Mouse (Mus musculus) stomach, embryonic 14.5 days (tissue): Measurements from ENCODE around the gene Skil. TPM values are rescaled to one million over a fixed set of nuclear protein-coding genes. Genes with fewer than 3 reads are reported as not detected.
A peak's percentile ranks its signal among the peaks of the same experiment; 100 is the strongest.

ENCODE experiments used
- ATAC-seq: fragments of 200-750 bp; cut with Nextera tagmentation; 2 replicates; pipeline ENCODE4 v1.8.0; 2017; ENCODE audit warnings: low read depth, moderate TSS enrichment; ENCODE audit not compliant: insufficient number of reproducible peaks, insufficient read depth, low FRiP score
- H3K27ac ChIP-seq: fragments of 300-500 bp; sonication (generic); 2 replicates; pipeline ENCODE4 v1.5.1; 2014; ENCODE audit warnings: mild to moderate bottlenecking, low read length, moderate library complexity, mixed read lengths
- H3K27me3 ChIP-seq: fragments of 300-500 bp; sonication (generic); 2 replicates; pipeline ENCODE4 v1.6.1; 2014; ENCODE audit warnings: low read length, control low read depth, mixed read lengths; ENCODE audit not compliant: control insufficient read depth, insufficient read depth
- H3K36me3 ChIP-seq: fragments of 300-500 bp; sonication (generic); 2 replicates; pipeline ENCODE4 v1.6.1; 2014; ENCODE audit warnings: mild to moderate bottlenecking, control low read depth, low read length, moderate library complexity, mixed read lengths; ENCODE audit not compliant: control insufficient read depth, insufficient read depth
- H3K4me1 ChIP-seq: fragments of 300-500 bp; sonication (generic); 2 replicates; pipeline ENCODE4 v1.6.1; 2014; ENCODE audit warnings: low read length, control low read depth, mixed read lengths; ENCODE audit not compliant: control insufficient read depth, insufficient read depth
- H3K4me2 ChIP-seq: fragments of 300-500 bp; sonication (generic); replicated peaks from 2 replicates; pipeline ENCODE4 v1.6.1; 2014; ENCODE audit warnings: low read depth, low read length, control low read depth
- H3K4me3 ChIP-seq: fragments of 300-500 bp; sonication (generic); 2 replicates; pipeline ENCODE4 v1.5.1; 2014; ENCODE audit warnings: low read depth, low read length, control low read depth
- H3K9ac ChIP-seq: fragments of 300-500 bp; sonication (generic); replicated peaks from 2 replicates; pipeline ENCODE4 v1.6.1; 2014; ENCODE audit warnings: low read depth, mild to moderate bottlenecking, control low read depth, low read length, moderate library complexity, mixed read lengths
- H3K9me3 ChIP-seq: fragments of 300-500 bp; sonication (generic); 2 replicates; pipeline ENCODE4 v1.6.1; 2016; ENCODE audit warnings: low read depth, low read length, control low read depth; ENCODE audit not compliant: control insufficient read depth
- WGBS: fragments of 180-500 bp; shearing (Covaris S2); extraction: QIAGEN DNeasy Blood & Tissue Kit; methylation state at CpG from one replicate; pipeline ENCODE4 v1.1.7; 2014; 5-methylcytosine and 5-hydroxymethylcytosine counted together
- polyA plus RNA-seq: library from polyadenylated mRNA; unstranded; fragments of >200 nt; fragmentation: Nextera tagmentation; extraction: Ambion mirVana; gene quantifications from 2 replicates; pipeline ENCODE4 v1.2.1, GENCODE M21; 2014

Gene Skil
- polyA plus RNA-seq, 1 experiment from 2014 or later, result 27.6 TPM

DNA sequence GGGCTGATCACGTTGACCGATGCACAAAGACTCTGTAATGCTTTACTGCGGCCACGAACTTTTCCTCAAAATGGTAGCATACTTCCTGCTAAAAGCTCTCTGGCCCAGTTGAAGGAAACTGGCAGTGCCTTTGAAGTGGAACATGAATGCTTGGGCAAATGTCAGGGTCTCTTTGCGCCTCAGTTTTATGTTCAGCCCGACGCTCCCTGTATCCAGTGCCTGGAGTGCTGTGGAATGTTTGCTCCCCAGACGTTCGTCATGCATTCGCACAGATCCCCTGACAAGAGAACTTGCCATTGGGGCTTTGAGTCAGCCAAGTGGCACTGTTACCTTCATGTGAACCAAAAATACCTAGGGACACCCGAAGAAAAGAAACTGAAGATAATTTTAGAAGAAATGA, 3.1 kb downstream of the Skil start:
- ATAC-seq, result no peak
- no peak overlapping the region for H3K9ac ChIP-seq
- no peaks in the 10 kb centered on the region for H3K9me3 ChIP-seq
- H3K36me3 ChIP-seq, result no peaks in the 10 kb centered on the region; the same call in 1 of the 2 replicates
- H3K4me1 ChIP-seq, result peaks cover 19% of the 10 kb centered on the region
- no peak overlapping the region for H3K4me3 ChIP-seq
- no peaks in the 10 kb centered on the region for H3K27me3 ChIP-seq
- no peak overlapping the region; the same call in 1 of the 2 replicates for H3K4me2 ChIP-seq
- no peak overlapping the region for H3K27ac ChIP-seq
- 56% methylated on average over 11 of the region's 11 CpGs for WGBS

GRCm38 (mm10) chr3:31098556-31098955, 3.7 kb downstream of the Skil start:
- 0 out of 2 replicates have a peak overlapping the region, but pooled peaks have one; percentile 18 for H3K4me2 ChIP-seq
- no peak overlapping the region for H3K4me3 ChIP-seq
- H3K9me3 ChIP-seq, result no peaks in the 10 kb centered on the region

DNA sequence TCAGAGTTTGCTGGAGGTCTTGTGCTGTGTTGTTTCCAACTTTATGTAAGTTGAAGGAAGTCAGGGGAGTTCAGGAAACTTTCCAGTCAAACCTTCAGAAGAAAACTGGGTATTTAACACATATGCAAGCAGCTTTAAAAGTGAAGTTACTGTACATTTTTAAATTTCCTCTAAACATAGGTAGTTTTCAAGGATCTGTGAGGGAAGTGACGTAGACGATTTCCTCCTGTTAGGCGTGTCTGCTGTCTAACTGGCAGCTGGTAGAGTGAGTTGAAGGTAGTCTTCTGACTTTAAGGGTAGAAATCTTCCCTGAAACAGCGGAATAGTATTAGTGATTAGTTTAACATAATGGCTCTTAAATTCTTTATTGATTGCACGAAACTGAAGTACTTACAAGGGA, 5.2 kb downstream of the Skil start:
- Histone ChIP-seq H3K27ac (no peak overlapping the region), H3K4me2 (peak overlapping the region; percentile 22; the same call in 1 of the 2 replicates), H3K4me1 (peaks cover 16% of the 10 kb centered on the region), H3K27me3 (no peaks in the 10 kb centered on the region), H3K36me3 (no peaks in the 10 kb centered on the region; the same call in 1 of the 2 replicates), H3K9ac (no peak overlapping the region), H3K9me3 (no peaks in the 10 kb centered on the region), H3K4me3 (no peak overlapping the region; the same call in 1 of the 2 replicates)
- no peak for ATAC-seq
- 71% methylated on average over 5 of the region's 5 CpGs for WGBS

More at GRCm38 (mm10) chr3:31098556-31098955, 3.7 kb downstream of the Skil start:
- Histone ChIP-seq H3K27ac (no peak overlapping the region), H3K4me1 (peaks cover 16% of the 10 kb centered on the region), H3K9ac (no peak overlapping the region), H3K27me3 (no peaks in the 10 kb centered on the region), H3K36me3 (no peaks in the 10 kb centered on the region; the same call in 1 of the 2 replicates)
- 95% methylated on average over 1 of the region's 1 CpGs for WGBS
- ATAC-seq, result no peak

DNA sequence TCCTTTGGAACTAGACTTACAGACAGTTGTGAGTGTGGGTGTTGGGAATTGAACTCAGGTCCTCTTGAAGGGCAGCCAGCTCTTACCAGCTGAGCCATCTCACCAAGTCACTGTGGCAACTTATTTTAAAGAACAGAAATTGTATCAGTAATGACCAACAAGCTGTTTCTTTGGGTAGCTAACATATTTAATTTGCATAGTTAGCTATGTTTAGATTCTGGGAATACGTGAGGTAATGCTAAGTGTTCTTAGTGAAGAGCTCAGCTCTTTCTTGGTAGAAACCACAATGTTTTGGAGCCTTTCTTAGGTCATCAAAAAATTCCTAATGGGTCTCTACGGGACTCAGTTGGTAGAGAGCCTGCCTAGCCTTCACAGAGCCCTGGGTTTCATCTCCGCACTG, 5.9 kb downstream of the Skil start:
- H3K36me3 ChIP-seq, result no peaks in the 10 kb centered on the region; the same call in 1 of the 2 replicates
- no peaks in the 10 kb centered on the region for H3K9me3 ChIP-seq
- no peak overlapping the region for H3K4me2 ChIP-seq
- no peak overlapping the region for H3K27ac ChIP-seq
- no peak overlapping the region for H3K4me3 ChIP-seq
- WGBS, result 88% methylated on average over 3 of the region's 3 CpGs
- no peak for ATAC-seq
- H3K27me3 ChIP-seq, result no peaks in the 10 kb centered on the region
- no peak overlapping the region for H3K9ac ChIP-seq
- H3K4me1 ChIP-seq, result peaks cover 16% of the 10 kb centered on the region

GRCm38 (mm10) chr3:31104936-31105335, 10.1 kb downstream of the Skil start:
- H3K4me2 ChIP-seq, result no peak overlapping the region
- 70% methylated on average over 6 of the region's 6 CpGs for WGBS
- no peak overlapping the region for H3K27ac ChIP-seq
- no peak overlapping the region for H3K9ac ChIP-seq
- ATAC-seq, result no peak
- H3K9me3 ChIP-seq, result no peaks in the 10 kb centered on the region
- H3K4me3 ChIP-seq, result no peak overlapping the region
- H3K4me1 ChIP-seq, result no peaks in the 10 kb centered on the region
- H3K36me3 ChIP-seq, result no peaks in the 10 kb centered on the region
- H3K27me3 ChIP-seq, result no peaks in the 10 kb centered on the region

- 86% methylated on average over 6 of the region's 6 CpGs for WGBS
Observed at GRCm38 (mm10) chr3:31106597-31106996, 11.7 kb downstream of the Skil start.

GRCm38 (mm10) chr3:31107674-31108073, 12.8 kb downstream of the Skil start:
- Histone ChIP-seq H3K4me3 (no peak overlapping the region), H3K27ac (no peak overlapping the region), H3K27me3 (no peaks in the 10 kb centered on the region), H3K9me3 (no peaks in the 10 kb centered on the region), H3K4me2 (no peak overlapping the region), H3K9ac (no peak overlapping the region), H3K36me3 (peaks cover 4% of the 10 kb centered on the region; the same call in 1 of the 2 replicates), H3K4me1 (no peaks in the 10 kb centered on the region)
- ATAC-seq, result no peak
- WGBS, result 84% methylated on average over 4 of the region's 4 CpGs

More at GRCm38 (mm10) chr3:31106597-31106996, 11.7 kb downstream of the Skil start:
- no peak for ATAC-seq
- no peaks in the 10 kb centered on the region for H3K4me1 ChIP-seq
- H3K27me3 ChIP-seq, result no peaks in the 10 kb centered on the region
- H3K27ac ChIP-seq, result no peak overlapping the region
- H3K4me2 ChIP-seq, result no peak overlapping the region
- H3K4me3 ChIP-seq, result no peak overlapping the region
- no peaks in the 10 kb centered on the region for H3K9me3 ChIP-seq
- no peaks in the 10 kb centered on the region for H3K36me3 ChIP-seq
- no peak overlapping the region for H3K9ac ChIP-seq

GRCm38 (mm10) chr3:31109108-31109507, 14.2 kb downstream of the Skil start:
- H3K27ac ChIP-seq, result no peak overlapping the region
- no peaks in the 10 kb centered on the region for H3K27me3 ChIP-seq
- 57% methylated on average over 3 of the region's 3 CpGs for WGBS
- no peak overlapping the region for H3K9ac ChIP-seq
- H3K4me2 ChIP-seq, result no peak overlapping the region
- H3K4me1 ChIP-seq, result no peaks in the 10 kb centered on the region
- H3K4me3 ChIP-seq, result no peak overlapping the region
- no peak for ATAC-seq
- H3K36me3 ChIP-seq, result peaks cover 10% of the 10 kb centered on the region; the same call in 1 of the 2 replicates
- no peaks in the 10 kb centered on the region for H3K9me3 ChIP-seq

DNA sequence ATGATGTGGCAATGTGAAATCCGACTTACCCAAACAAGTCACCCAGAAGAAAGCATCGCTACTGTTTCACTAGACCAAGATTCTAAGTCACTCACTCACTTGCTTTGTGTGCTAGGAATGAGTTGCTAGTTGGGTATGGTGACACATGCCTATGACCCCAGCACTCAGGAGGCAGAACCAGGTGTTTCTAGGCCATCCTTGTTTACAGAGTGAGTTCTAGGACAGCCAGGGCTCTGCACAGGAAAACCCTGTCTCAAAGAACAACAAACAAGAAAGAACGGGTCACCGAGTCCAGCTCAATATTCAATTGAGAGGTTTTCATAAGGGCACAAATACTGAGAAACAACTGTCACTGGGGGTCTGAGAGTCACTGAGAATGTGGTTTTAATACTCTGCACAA, 28.2 kb downstream of the Skil start:
- 85% methylated on average over 4 of the region's 4 CpGs for WGBS
- no peak overlapping the region for H3K9ac ChIP-seq
- no peak for ATAC-seq
- H3K36me3 ChIP-seq, result no peaks in the 10 kb centered on the region; the same call in 1 of the 2 replicates
- no peak overlapping the region for H3K4me3 ChIP-seq
- H3K4me2 ChIP-seq, result no peak overlapping the region
- no peaks in the 10 kb centered on the region for H3K4me1 ChIP-seq
- H3K27ac ChIP-seq, result no peak overlapping the region
- no peaks in the 10 kb centered on the region for H3K9me3 ChIP-seq
- H3K27me3 ChIP-seq, result no peaks in the 10 kb centered on the region
